Mouse (Mus musculus): Measurements from ENCODE around the gene Exosc7.

GRCm38 (mm10) chr9:123150241-123151020 is 37.4 kb downstream of the Exosc7 start, which contains the start of gene Clec3b:
- no peak for TF ChIP-seq POLR2A (IDR thresholded peaks at IDR 0.05; ENCODE audit: control insufficient read depth, low read depth, low read length)
- no peak for TF ChIP-seq CTCF (IDR thresholded peaks at IDR 0.05; ENCODE audit: control insufficient read depth, insufficient read depth, insufficient replicate concordance, low read depth, low read length)
